Mouse (Mus musculus): ENCODE data around the gene Afap1.

DNA sequence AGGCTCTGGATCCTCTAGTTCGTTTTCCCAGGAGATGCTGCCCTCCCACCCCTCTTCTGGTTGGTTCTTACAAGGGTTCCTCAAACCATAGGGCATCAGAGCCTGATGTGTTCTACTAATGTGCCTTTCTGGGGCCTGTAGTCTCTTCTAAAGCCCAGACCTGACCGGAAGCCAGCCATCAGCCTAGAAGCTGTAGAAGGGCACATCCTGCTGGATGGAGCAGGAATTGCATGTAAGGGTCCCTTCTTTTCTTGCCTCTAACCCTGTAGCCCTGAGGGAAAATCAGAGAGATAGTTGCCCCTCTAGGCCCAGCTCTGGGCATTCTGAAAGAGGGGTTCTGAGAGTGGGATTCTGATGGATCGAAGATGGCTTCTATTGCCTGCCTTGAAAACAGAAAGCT lies 125.2 kb downstream of the Afap1 start:
- TF ChIP-seq GATA1 (IDR thresholded peaks at IDR 0.05; ENCODE audit: low read length) (no peak), TAL1 (IDR thresholded peaks at IDR 0.05; ENCODE audit: low read length) (no peak)

Data from erythroblast, embryonic 14.5 days (primary cell).